Comparison of ENCODE assay signal across 15 mouse cellular contexts in genomic region chr5:125925856-125926497, GRCm38 (mm10).
A peak's percentile ranks its signal among the peaks of the same experiment; 100 is the strongest.
DNase-seq lines count a peak whose midpoint lies in the region; ATAC-seq lines count a peak whose summit lies in the region.
"Had no signal": no experiment of that assay in that cellular context is flagged by ENCODE, and none has a peak within 500 bp of the region (broad histone marks: within the 10 kb centered on the region; RNA-seq: fewer than 3 reads in every experiment).

No protein-coding gene starts in this region.

- no peaks in the 10 kb centered on the region for H3K36me3 ChIP-seq in forebrain, embryonic 14.5 days (ENCODE audit: control insufficient read depth, insufficient read depth, low read length)
- H3K36me3 ChIP-seq in forebrain, embryonic 16.5 days (ENCODE audit: control insufficient read depth, insufficient read depth) = no peaks in the 10 kb centered on the region
- no peaks in the 10 kb centered on the region for H3K36me3 ChIP-seq in neural tube, embryonic 11.5 days (ENCODE audit: control insufficient read depth, insufficient read depth, low read length)
- H3K36me3 ChIP-seq in neural tube, embryonic 15.5 days = no peaks in the 10 kb centered on the region
- H3K36me3 ChIP-seq: embryonic facial prominence, embryonic 13.5 days; forebrain, embryonic 10.5 days; liver, embryonic 13.5 days had no signal

- no peak overlapping the region for H3K4me3 ChIP-seq in forebrain, embryonic 14.5 days (ENCODE audit: low read depth, low read length)
- no peak overlapping the region for H3K4me3 ChIP-seq in forebrain, embryonic 16.5 days (replicated peaks; ENCODE audit: low read length)
- H3K4me3 ChIP-seq in neural tube, embryonic 11.5 days (ENCODE audit: low read depth, low read length) = no peak overlapping the region
- no peak overlapping the region for H3K4me3 ChIP-seq in neural tube, embryonic 15.5 days (replicated peaks)
- H3K4me3 ChIP-seq: embryonic facial prominence, embryonic 13.5 days; forebrain, embryonic 10.5 days; gastrocnemius, adult 2 months; liver, embryonic 13.5 days had no signal

- 57% methylated on average over 7 of the region's 7 CpGs for WGBS in forebrain, embryonic 14.5 days
- 48% methylated on average over 7 of the region's 7 CpGs for WGBS in forebrain, embryonic 16.5 days
- 54% methylated on average over 7 of the region's 7 CpGs for WGBS in neural tube, embryonic 11.5 days
- 38% methylated on average over 7 of the region's 7 CpGs for WGBS in neural tube, embryonic 15.5 days

- no peaks in the 10 kb centered on the region for H3K27me3 ChIP-seq in forebrain, embryonic 14.5 days (replicated peaks; ENCODE audit: control insufficient read depth, insufficient read depth, low read length)
- H3K27me3 ChIP-seq in forebrain, embryonic 16.5 days (replicated peaks; ENCODE audit: control insufficient read depth, insufficient read depth, low read length) = no peaks in the 10 kb centered on the region
- H3K27me3 ChIP-seq in neural tube, embryonic 11.5 days (ENCODE audit: control insufficient read depth, insufficient read depth, low read length) = peaks cover 12% of the 10 kb centered on the region; the same call in 1 of the 2 replicates
- peaks cover 4% of the 10 kb centered on the region; the same call in 1 of the 2 replicates for H3K27me3 ChIP-seq in neural tube, embryonic 15.5 days (replicated peaks)
- H3K27me3 ChIP-seq: embryonic facial prominence, embryonic 13.5 days; liver, embryonic 13.5 days had no signal

- peak; percentile 20 for DNase-seq in forebrain, embryonic 14.5 days (ENCODE audit: low spot score)
- DNase-seq in neural tube, embryonic 11.5 days (ENCODE audit: low spot score) = peak; percentile 30
- peak; percentile 18 for DNase-seq in embryo, embryonic 11 days
- peak; percentile 84 for DNase-seq in retina, postnatal 1 day
- no peak for DNase-seq in thymus, postnatal 4 days
- DNase-seq: adrenal gland, adult 8-10 months; gastrocnemius, adult 2 months; heart, adult 18-20 months; liver, embryonic 13.5 days had no signal

- H3K27ac ChIP-seq in forebrain, embryonic 14.5 days (ENCODE audit: low read depth, low read length) = no peak overlapping the region
- H3K27ac ChIP-seq in forebrain, embryonic 16.5 days (ENCODE audit: low read length) = no peak overlapping the region
- H3K27ac ChIP-seq in neural tube, embryonic 11.5 days (ENCODE audit: low read depth, low read length) = no peak overlapping the region
- H3K27ac ChIP-seq in neural tube, embryonic 15.5 days (replicated peaks) = no peak overlapping the region
- H3K27ac ChIP-seq: embryonic facial prominence, embryonic 13.5 days; forebrain, embryonic 10.5 days; gastrocnemius, adult 2 months; liver, embryonic 13.5 days had no signal

- no peak overlapping the region for H3K9ac ChIP-seq in forebrain, embryonic 14.5 days (ENCODE audit: low read length)
- H3K9ac ChIP-seq in forebrain, embryonic 16.5 days (replicated peaks; ENCODE audit: low read depth, low read length) = no peak overlapping the region
- H3K9ac ChIP-seq in neural tube, embryonic 11.5 days (ENCODE audit: low read length) = no peak overlapping the region
- H3K9ac ChIP-seq in neural tube, embryonic 15.5 days (replicated peaks) = no peak overlapping the region
- H3K9ac ChIP-seq: embryonic facial prominence, embryonic 13.5 days; liver, embryonic 13.5 days had no signal

- H3K4me1 ChIP-seq in forebrain, embryonic 14.5 days (ENCODE audit: control insufficient read depth, insufficient read depth, low read length) = no peaks in the 10 kb centered on the region
- H3K4me1 ChIP-seq in forebrain, embryonic 16.5 days (replicated peaks; ENCODE audit: control insufficient read depth, insufficient read depth, low read length) = peaks cover 7% of the 10 kb centered on the region
- no peaks in the 10 kb centered on the region for H3K4me1 ChIP-seq in neural tube, embryonic 11.5 days (ENCODE audit: control insufficient read depth, insufficient read depth, low read length)
- peaks cover 3% of the 10 kb centered on the region; the same call in 1 of the 2 replicates for H3K4me1 ChIP-seq in neural tube, embryonic 15.5 days
- H3K4me1 ChIP-seq: embryonic facial prominence, embryonic 13.5 days; liver, embryonic 13.5 days had no signal

- H3K4me2 ChIP-seq in forebrain, embryonic 14.5 days (ENCODE audit: low read length) = no peak overlapping the region
- H3K4me2 ChIP-seq in forebrain, embryonic 16.5 days (ENCODE audit: low read length) = no peak overlapping the region
- H3K4me2 ChIP-seq in neural tube, embryonic 11.5 days (ENCODE audit: low read depth) = no peak overlapping the region
- no peak overlapping the region for H3K4me2 ChIP-seq in neural tube, embryonic 15.5 days
- H3K4me2 ChIP-seq: embryonic facial prominence, embryonic 13.5 days; liver, embryonic 13.5 days had no signal

- no peak for ATAC-seq in forebrain, embryonic 14.5 days
- ATAC-seq in forebrain, embryonic 16.5 days = no peak
- no peak for ATAC-seq in neural tube, embryonic 11.5 days (ENCODE audit: insufficient read depth, low FRiP score, low TSS enrichment)
- ATAC-seq in neural tube, embryonic 15.5 days (ENCODE audit: low FRiP score) = no peak
- ATAC-seq: CD4-positive, CD25-positive, alpha-beta regulatory T cell, adult 4 months; inflammation-experienced regulatory T-cells, adult 6 months had no signal

- no peaks in the 10 kb centered on the region for H3K9me3 ChIP-seq in forebrain, embryonic 14.5 days (replicated peaks; ENCODE audit: control insufficient read depth, low read length)
- no peaks in the 10 kb centered on the region for H3K9me3 ChIP-seq in forebrain, embryonic 16.5 days (ENCODE audit: control insufficient read depth, low read length)
- H3K9me3 ChIP-seq in neural tube, embryonic 11.5 days (ENCODE audit: control insufficient read depth, low read length) = no peaks in the 10 kb centered on the region
- no peaks in the 10 kb centered on the region for H3K9me3 ChIP-seq in neural tube, embryonic 15.5 days (replicated peaks)
- H3K9me3 ChIP-seq: embryonic facial prominence, embryonic 13.5 days; forebrain, embryonic 10.5 days had no signal
